Mouse (Mus musculus) megakaryocyte progenitor cell, adult 5-6 weeks (primary cell): ENCODE measurements around the gene Nfe2. TPM values are rescaled to one million over a fixed set of nuclear protein-coding genes. Genes with fewer than 3 reads are reported as not detected.

ENCODE experiments used
- ATAC-seq: replicated peaks from 2 replicates; pipeline ENCODE4 v1.8.0; 2016; ENCODE audit warnings: mild to moderate bottlenecking, moderate TSS enrichment, inconsistent platforms; ENCODE audit not compliant: poor library complexity
- total RNA-seq, 2 experiments: library from RNA; stranded (forward) in 1 of 2; stranded (reverse) in 1 of 2; fragments of 157-497, 149-512 nt in 1 of 2; fragments of 200-1000 nt in 1 of 2; gene quantifications; 2 replicates each; pipeline versions ENCODE4 v1.2.3 to v1.2.4; 2015 to 2017

The Nfe2 gene
- total RNA-seq (2015) (115 and 140 TPM in 2 replicates), total RNA-seq (2017) (126 and 148 TPM in 2 replicates)

- peak; percentile 84 for ATAC-seq
Observed at GRCm38 (mm10) chr15:103257790-103258728, at the start of gene Nfe2. Gene Nfe2 (minus strand): TSS chr15:103258403.

GRCm38 (mm10) chr15:103307125-103307524, 48.9 kb upstream of the Nfe2 start:
- peak; percentile 59 for ATAC-seq

GRCm38 (mm10) chr15:103305792-103306645, 47.8 kb upstream of the Nfe2 start:
- ATAC-seq: no peak

- ATAC-seq: peak; percentile 78
Observed at GRCm38 (mm10) chr15:103305070-103305678, 47.0 kb upstream of the Nfe2 start.

- no peak for ATAC-seq
Observed at GRCm38 (mm10) chr15:103304616-103304969, 46.4 kb upstream of the Nfe2 start.

GRCm38 (mm10) chr15:103303916-103304615, 45.9 kb upstream of the Nfe2 start:
- ATAC-seq: no peak

GRCm38 (mm10) chr15:103302341-103303021, 44.3 kb upstream of the Nfe2 start:
- no peak for ATAC-seq

- ATAC-seq: no peak
Observed at GRCm38 (mm10) chr15:103301547-103302340, 43.5 kb upstream of the Nfe2 start.

GRCm38 (mm10) chr15:103301046-103301445, 42.8 kb upstream of the Nfe2 start:
- no peak for ATAC-seq

- no peak for ATAC-seq
Observed at GRCm38 (mm10) chr15:103300560-103300959, 42.4 kb upstream of the Nfe2 start.

GRCm38 (mm10) chr15:103300067-103300471, 41.9 kb upstream of the Nfe2 start:
- no peak for ATAC-seq

- ATAC-seq: no peak
Observed at GRCm38 (mm10) chr15:103299644-103300043, 41.4 kb upstream of the Nfe2 start.

- ATAC-seq: no peak
Observed at GRCm38 (mm10) chr15:103298861-103299616, 40.8 kb upstream of the Nfe2 start.

- ATAC-seq: no peak
Observed at GRCm38 (mm10) chr15:103298026-103298425, 39.8 kb upstream of the Nfe2 start.

GRCm38 (mm10) chr15:103297313-103297712, 39.1 kb upstream of the Nfe2 start:
- no peak for ATAC-seq

GRCm38 (mm10) chr15:103295851-103296250, 37.6 kb upstream of the Nfe2 start:
- no peak for ATAC-seq

- no peak for ATAC-seq
Observed at GRCm38 (mm10) chr15:103294649-103295048, 36.4 kb upstream of the Nfe2 start.

- ATAC-seq: 0 out of 2 replicates have a peak, but pooled peaks have one; percentile 20
Observed at GRCm38 (mm10) chr15:103293375-103293774, 35.2 kb upstream of the Nfe2 start.
